Mouse (Mus musculus) heart, adult 8-10 months (tissue): Measurements from ENCODE around the gene Gm12248. TPM values are rescaled to one million over a fixed set of nuclear protein-coding genes. Genes with fewer than 3 reads are reported as not detected.

Experiments used
- DNase-seq: peaks from one replicate; pipeline ENCODE4 v3.0.0; 2022; ENCODE audit warnings: low spot score
- total RNA-seq, 4 experiments: library from RNA; stranded (reverse); gene quantifications; 2 replicates each; pipeline ENCODE4 v1.2.4; 2022

Gm12248 gene
- total RNA-seq, 4 experiments from 2014 or later = not detected

DNA sequence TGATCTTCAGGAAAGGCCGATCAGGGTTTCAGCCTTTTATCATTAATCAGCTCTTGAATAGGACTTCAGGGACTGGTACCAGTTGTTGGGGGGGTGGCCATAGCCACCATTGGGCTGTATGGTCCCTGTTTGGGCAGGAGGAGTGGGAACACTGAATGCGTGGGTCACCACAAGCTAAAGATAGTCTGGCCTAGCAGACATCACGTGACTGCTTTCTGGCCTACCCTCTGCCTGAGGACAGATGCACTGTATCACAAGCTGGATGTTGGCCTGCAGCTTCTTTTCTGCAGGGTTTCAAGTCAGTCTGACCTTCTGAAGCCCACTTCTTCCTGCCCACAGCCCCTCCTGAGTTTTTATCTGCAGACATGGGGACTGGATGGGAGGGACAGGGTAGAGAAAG is 59.3 kb downstream of the Gm12248 start:
- peak; percentile 57 for DNase-seq

DNA sequence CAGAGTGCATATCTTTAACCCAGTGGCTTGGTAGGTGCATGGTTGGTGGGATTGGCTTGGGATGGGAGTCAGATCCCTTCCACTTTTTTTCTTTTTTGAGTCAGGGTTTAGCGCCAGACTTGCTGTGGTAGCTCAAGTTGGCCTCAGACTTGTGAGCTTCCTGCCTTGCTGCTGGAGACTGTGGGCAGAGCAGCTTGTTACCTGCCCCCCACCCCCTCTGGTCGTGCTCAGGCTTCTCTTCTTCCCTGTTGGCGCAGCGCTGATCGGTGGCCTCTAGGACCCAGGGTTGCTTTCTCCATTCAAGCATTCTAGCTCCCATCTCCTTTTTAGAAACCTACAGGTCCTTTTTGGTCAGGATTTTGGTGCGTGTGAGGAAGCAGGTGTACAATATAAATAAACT is 61.8 kb downstream of the Gm12248 start:
- no peak for DNase-seq

DNA sequence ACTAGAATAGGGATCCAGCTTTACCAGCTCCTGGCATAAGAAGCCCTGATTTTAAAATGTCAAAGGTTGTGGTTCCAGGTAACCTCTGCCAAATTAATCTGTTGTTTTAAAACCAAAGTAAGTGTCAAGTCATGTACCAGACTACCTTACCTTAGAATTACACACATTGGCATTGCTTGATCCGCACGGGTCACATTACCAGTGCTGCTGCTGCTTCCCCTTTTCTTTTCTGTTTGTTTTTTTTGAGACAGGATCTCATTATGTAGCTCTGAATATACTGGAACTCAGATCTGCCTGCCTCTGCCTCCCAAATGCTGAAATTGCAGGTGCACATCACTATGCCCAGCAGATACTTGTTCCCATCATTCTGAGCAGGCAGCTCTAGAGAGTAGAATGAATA is 63.1 kb downstream of the Gm12248 start:
- no peak for DNase-seq

DNA sequence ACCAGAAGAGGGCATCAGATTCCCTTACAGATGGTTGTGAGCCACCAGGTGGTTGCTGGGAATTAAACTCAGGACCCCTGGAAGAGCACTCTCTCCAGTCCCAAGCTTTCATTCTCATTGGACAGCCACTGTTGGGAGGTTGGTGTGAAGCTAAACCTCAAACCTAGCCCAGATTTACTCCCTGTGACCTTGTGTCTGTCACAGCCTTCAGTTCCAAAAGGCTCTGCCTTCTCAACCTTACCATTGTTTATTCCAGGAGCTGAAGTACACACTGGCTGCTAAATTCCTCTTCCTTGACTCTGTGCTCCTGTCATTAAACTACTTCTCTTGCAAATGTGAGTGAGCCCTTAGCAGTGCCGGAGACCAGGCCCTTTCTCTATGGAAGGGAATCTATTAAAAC is 64.0 kb downstream of the Gm12248 start:
- DNase-seq = no peak

DNA sequence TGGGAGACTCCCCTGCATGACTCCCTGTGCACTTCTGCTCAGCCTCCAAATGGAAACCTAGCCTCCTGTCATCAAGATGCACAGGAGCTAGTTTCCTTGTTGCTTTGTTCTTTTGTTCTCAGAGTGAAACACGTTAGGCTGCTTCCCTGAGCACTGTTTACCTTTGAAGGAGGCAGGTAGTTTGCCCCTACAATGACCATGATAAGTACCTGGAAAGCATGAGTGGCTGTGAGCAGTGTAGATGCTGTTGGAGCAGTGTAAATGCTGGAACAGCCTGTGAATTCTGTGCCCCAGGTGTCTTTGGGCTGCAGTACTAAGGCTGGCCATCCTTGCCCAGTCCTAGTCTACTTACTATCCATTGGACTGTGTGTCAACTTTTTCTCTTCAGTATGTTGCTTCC is 66.1 kb downstream of the Gm12248 start:
- no peak for DNase-seq

DNA sequence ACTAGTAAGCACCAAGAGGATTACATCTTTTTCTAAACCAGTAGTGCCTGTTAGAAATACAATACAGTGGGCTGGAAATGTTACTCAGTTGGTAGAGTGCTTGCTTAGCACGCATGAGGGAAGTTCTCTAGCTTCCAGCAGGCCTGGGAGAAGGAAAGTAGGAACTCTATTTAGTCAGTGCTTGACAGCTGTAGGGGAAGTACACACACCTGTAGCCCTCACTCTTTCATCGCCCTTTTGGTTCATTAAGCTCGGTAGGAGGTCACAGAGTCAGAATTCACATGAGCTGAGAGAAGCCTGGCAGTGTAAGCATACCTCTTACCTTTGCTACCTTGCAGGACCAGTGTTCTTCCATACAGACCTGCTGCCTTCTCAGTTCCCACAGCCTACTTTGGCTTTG is 66.6 kb downstream of the Gm12248 start:
- no peak for DNase-seq

DNA sequence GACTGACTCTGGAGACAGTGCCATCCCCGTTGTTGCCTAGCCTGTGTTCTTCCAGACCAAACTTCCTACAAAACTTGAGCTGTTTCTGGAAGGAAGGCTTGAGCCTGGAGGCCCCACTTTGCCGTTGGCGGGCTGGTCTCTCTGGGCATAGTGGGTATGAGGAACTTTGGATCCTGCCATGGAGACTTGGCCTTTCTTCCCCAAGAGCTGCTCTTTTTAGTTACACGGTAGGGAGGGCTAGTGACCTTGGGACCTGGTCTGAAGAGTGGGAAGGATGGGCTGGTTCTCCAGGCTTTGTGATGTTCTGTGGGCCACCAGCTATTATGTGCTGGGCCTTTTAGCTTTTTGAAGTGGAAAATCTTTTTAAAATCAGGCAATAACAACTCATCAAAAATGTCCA is 67.1 kb downstream of the Gm12248 start:
- DNase-seq = no peak

DNA sequence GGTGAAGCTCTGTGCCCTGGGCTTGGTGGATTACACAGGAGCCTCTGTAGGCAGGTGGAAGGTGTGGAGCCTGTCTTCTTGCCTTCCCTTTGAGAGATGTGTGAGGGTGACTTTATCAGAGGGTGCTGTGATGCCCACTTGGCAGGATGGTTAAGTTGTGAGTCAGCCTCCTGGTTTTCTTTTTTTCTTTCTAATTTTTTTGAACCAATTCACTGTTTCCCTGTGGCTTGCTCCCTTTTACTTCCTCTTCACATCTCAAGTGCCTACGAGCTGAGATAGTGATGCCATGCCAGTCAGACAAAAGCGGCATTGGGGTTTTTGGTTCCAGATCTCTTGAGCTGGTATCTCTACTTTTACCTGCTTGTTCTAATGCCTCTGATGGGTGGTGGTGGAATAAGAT is 68.3 kb downstream of the Gm12248 start:
- DNase-seq = no peak

DNA sequence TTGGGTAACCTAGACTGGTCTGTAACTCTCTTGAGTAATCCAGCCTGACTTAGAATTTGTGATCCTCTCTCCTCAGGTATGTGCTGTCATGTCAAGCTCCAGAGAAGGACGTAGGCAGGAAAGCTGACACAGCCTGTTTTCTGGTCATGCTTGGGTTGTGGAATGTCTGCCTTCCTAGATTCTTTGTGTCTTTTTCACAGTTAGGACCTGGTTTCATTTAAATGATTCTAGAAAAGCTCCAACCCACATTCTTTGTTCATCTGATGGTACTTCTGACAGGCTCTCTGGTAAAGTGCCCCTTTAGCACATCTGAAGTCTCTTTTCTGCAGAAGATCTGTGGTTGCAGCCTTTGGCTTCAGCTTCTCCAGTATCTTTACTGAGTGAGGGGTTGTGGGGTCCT is 68.7 kb downstream of the Gm12248 start:
- DNase-seq = no peak

DNA sequence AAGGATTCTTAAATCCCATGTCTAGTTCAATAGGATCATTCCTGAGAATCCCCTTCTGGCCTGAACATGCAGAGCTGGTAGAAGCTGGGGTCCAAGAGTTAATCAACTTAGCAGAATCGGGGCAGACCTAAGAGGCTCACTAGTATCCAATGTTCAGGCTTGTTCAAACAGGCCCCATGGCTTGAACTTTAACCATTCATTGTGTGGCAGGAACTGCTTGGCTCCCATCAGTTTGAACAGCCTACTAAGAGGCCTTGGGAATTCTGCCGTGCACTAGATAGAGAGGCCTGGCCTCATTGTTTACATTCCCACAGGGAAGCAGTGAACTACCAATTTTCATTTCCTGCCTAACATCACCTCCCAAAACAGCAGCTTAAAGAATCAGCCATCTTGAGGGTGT is 71.3 kb downstream of the Gm12248 start:
- no peak for DNase-seq

DNA sequence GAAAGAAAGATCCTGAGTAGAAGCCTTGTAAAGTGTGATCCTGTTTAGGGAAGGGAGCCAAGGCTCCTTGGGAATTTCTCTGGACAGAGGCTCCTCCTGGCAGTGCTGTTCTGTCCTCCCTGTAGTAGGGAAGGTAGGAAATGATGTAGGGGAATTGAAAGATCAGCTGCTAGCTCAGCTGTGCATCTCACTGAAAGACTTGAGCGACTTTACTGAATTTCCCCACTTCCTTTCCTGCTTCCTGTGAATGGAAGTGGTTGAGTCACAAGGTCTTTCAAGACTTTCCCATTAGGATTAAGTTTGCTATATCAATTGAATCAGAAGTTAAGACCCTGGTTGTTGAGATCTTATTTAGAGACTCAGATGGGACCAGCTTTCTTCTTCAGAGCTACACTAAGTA is 71.8 kb downstream of the Gm12248 start:
- no peak for DNase-seq

DNA sequence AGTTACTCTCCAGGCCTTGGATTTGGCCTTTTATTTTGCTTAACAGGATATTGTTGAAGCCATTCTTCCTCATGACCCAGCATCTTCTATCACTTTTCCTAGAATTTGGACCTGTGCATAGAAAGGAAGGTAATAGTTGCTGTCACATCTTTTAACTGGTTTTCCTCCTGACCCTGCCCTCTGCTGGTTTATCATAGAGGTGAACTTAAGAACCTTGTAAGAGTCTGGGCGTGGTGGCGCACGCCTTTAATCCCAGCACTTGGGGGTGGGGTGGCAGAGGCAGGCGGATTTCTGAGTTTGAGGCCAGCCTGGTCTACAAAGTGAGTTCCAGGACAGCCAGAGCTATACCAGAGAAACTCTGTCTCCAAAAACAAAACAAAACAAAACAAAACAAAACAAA is 74.2 kb downstream of the Gm12248 start:
- no peak for DNase-seq

DNA sequence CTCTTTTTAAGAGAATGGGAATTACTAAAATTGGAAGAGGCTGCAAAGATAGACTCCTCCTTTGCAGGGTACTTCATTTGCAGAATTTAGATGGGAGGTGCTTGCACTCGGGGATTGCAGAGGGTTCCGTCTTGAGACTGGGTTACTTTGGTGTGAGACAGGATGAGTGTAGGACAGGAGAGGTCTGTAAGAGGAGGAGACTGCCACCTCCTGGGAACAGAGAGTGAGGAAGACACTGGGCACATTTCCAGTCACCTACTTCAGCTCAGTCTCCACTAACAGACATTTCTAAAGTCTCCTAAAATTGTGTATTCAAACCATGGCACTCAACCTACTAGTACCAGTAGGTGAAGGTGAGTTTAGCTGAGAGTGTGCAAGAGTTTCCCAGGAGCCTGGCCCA is 74.6 kb downstream of the Gm12248 start:
- DNase-seq = no peak

DNA sequence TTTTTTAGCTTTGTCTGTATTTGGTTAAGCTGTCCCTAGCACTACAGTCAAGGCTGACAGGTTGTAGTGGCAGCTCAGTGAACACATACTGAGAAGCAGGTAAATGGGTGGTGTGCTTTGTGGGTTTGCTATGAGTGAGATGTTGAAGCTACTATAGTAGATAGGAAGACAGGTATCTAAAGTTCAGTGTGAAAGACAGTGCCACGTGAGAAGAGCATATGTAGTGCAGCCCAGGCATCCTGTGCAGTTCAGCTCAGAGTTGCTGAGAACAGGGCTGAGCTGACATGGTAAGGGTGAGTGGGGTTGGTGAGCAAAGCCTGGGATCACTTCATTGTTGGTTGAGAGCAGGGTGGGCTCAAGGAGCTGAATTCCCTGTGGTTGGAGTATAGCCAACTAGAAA is 75.5 kb downstream of the Gm12248 start:
- no peak for DNase-seq

DNA sequence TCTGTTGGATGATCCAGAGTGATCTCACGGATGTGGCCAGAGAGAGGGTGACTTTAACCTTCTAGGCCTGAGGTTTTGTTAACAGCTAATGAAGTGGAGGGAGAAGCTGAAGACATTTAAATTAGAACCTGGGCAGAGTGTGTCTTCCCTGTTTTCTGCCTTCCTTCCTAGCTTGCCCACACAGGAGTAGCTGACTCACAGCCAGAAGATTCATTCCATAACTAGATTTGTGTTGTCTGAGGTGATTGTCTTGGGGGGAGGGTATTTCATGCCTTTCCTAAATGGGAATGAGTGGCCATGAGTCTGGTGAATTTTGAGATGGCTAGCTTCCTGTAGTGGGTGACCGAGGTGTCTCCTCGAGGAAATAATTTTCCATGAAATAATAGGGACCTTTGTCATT is 76.6 kb downstream of the Gm12248 start:
- no peak for DNase-seq

DNA sequence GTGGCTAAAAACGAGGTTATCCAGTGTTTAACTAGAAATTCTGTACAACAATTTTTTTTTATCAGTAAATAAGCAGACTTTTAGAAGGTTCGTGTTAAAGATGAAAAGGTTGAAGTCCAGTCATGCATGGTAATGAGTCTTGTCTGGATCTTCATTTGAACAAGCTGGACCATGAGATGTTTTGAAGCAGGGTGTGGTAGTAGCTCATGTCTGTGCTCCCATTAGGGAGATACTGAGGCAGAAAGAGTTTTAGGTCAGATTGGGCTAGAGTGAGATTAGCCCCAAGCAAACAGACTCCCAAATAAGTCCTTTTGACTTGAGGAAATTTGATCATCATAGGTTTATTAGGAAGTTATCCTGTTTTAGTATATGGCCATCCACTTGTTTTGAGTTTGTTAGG is 77.6 kb downstream of the Gm12248 start:
- DNase-seq = no peak

DNA sequence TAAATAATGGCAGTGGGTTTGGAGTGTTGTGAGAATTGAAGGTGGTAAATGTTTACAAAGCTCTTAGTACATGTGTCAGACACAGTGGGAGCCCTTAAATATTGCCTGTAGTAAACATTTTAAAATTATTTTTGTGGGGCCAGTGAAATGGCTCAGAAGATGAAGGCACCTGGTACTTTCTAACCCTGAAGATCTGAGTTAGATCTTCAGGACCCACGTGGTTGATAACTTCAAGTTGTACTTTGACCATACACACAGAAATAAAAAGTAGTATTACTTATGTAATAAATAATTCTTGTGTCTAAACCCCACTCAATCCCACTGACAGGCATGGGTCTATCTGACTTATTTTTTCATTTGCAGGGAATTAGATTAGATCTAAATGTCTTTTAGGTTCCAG is 78.3 kb downstream of the Gm12248 start:
- DNase-seq = no peak

Other genes with a start within 250 kb of the Gm12248 start
- 10 to 100 TPM; 61.6 to 70.0 (median 65.1) TPM for gene Larp1, start 84.1 kb downstream of the Gm12248 start, total RNA-seq
- 10 to 100 TPM; 34.2 to 36.4 (median 35.8) TPM for gene Cnot8, start 11.0 kb upstream of the Gm12248 start, total RNA-seq
- gene Gemin5, start 75.4 kb upstream of the Gm12248 start, total RNA-seq = 1 to 10 TPM; 8.8 to 9.6 (median 9.2) TPM
- gene Mrpl22, start 78.5 kb upstream of the Gm12248 start, total RNA-seq = 10 to 100 TPM; 45.6 to 62.3 (median 52.4) TPM
- 10 to 100 TPM in 2 of 4 experiments, 1 to 10 TPM in 2; 8.5 to 10.9 (median 9.5) TPM for gene Igtp, start 106.4 kb upstream of the Gm12248 start, total RNA-seq
- 10 to 100 TPM; 10.8 to 11.6 (median 11.5) TPM for gene Irgm2, start 106.5 kb upstream of the Gm12248 start, total RNA-seq
- not detected for gene 4930438A08Rik, start 181.7 kb upstream of the Gm12248 start, total RNA-seq
- 1 to 10 TPM; 3.0 to 5.0 (median 3.5) TPM for gene Zfp692, start 213.9 kb upstream of the Gm12248 start, total RNA-seq
- gene Zfp672, start 237.2 kb upstream of the Gm12248 start, total RNA-seq = 10 to 100 TPM; 41.4 to 45.8 (median 45.2) TPM
- 10 to 100 TPM; 25.4 to 36.8 (median 30.4) TPM for gene Sh3bp5l, start 237.6 kb upstream of the Gm12248 start, total RNA-seq